Mouse (Mus musculus): ENCODE measurements around the gene Pet100. TPM values are rescaled to one million over a fixed set of nuclear protein-coding genes. Genes with fewer than 3 reads are reported as not detected.
A peak's percentile ranks its signal among the peaks of the same experiment; 100 is the strongest.
"Not testable (repeated sequence)": the region's sequence is repeated elsewhere in the genome, so short reads cannot be mapped to it uniquely, and the experiment has no call there.

The Pet100 gene
- total RNA-seq (2021) = 10 to 100 TPM; 72.8 to 84.1 TPM
- long read RNA-seq, experiment 1, transcript Pet100-201 (4 exons, 1,193 nt) = major isoform, 23 of 28 reads
- long read RNA-seq, experiment 1, partial matches to known transcripts = 3 of 28 reads
- long read RNA-seq, experiment 1, other reads (novel, unspliced or antisense) = 1 of 28 reads
- long read RNA-seq, experiment 2, transcript Pet100-201 (4 exons, 1,193 nt) = major isoform, 17 of 33 reads
- long read RNA-seq, experiment 2, transcript Pet100-205 (1 exons, 376 nt) = minor isoform, 5 of 33 reads
- long read RNA-seq, experiment 2, partial matches to known transcripts = 5 of 33 reads
- long read RNA-seq, experiment 2, other reads (novel, unspliced or antisense) = 5 of 33 reads

DNA sequence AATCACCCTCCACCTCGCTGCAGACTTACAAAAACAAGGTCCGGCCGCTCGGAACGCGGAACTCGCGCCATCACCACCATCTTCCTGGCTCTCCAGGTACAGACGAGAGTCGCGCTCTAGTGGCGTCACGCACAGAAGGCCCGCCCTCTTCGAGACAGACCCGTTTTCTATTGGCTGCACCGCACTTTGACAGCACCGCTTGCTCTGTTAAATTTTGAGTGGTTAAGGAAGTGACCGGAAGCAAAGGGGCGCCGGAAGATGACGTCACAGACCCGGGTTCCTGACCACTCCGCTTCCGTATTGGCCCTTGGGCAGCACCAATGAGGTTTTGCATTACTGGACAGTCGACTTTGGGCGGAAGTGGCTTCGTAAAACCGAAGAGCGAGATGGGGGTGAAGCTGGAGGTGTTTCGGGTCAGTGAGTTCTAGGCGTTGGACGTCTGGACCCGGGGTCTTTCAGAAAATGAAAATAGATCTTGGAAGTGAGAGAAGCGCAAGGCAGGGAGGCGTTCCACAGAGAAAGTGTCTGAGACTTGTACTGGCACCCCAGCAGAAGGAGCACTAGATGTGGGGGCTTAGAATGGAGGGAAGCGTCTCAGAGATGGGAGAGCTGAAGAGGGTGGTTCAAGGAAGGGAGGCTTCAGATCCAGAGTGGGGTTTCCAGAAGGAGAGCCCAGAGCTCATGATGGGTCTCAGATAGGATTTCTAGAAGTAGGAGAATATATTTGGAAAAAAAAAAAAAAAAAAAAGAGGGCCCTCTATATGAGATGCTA is at the start of gene Pet100, which contains the start of gene Xab2:
Gene Pet100, plus strand, starts transcription at position 350 of the 772 bp plus-strand sequence.
Gene Xab2, minus strand, starts transcription at position 118 of the 772 bp plus-strand sequence.
- DNase-seq (ENCODE audit: extremely low spot score in 1 of 2, low spot score in 2 of 2) = peak; percentile 99
- intact Hi-C loops (cut with DNase I) = no loop called here
- no peak for TF ChIP-seq CTCF (IDR thresholded peaks at IDR 0.05)
- Histone ChIP-seq H3K4me3 (peak within 1 kb of the TSS; percentile 89), H3K27ac (peak within 1 kb of the TSS; percentile 79)

DNA sequence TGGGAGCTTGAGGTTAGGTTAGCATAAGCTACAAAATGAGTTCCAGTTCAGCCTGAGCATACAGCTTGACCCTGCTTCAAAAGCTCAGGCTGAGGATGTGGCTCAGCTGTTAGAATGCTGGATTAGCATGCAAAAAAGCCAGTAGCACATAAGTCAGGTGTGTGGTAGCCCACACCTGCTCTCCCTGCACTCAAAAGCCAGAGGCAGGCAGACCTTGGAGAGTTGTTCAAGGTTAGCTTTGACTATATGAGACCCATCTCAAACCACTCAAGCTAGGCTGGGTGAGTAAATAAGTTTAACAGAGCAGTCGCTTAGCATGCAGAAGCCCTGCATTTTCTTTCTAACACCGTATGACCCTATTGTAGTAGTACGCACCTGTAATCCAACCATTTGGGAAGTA is 46.8 kb upstream of the Pet100 start:
- no peak for TF ChIP-seq CTCF (IDR thresholded peaks at IDR 0.05)
- Histone ChIP-seq H3K4me3 (no peak overlapping the region), H3K27ac (no peak overlapping the region)
- intact Hi-C loops (cut with DNase I) = no loop called here
- no peak for DNase-seq (ENCODE audit: extremely low spot score in 1 of 2, low spot score in 2 of 2)

DNA sequence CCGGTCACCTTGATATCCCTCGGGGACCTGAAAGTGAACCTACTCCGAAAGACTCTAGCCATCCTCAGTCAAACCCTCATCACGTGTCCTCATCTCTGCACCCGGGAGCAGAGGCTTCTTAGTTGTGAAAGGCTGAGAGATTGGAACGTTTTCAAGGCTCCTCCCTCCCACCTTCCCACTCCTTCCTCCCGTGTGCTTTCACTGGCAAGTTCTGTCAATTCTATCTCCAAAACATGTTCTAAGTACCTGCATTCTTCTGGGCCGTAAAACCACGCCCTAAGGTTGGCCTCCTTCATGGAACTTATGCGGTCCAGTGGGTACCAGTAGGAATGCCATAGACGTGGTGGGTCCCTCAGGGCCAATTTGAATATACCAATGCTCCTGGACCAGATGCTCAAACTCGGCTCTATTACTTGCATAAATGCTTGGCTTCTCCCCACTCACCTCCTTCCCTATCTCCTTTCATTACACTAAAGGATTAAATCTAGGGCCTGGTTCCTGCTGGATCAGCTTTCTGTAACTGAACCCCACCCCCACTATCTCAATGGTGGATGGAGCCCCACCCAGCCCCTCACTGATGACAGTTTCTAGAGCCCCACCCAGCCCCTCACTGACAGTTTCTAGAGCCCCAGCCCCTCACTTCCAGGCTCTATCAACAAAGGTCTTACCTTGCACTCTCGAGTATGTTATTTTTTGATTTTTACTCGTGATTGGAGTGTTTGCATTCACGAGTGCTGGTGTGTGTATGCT is 45.0 kb upstream of the Pet100 start:
- intact Hi-C loops (cut with DNase I) = no loop called here
- no peak for TF ChIP-seq CTCF (IDR thresholded peaks at IDR 0.05)
- Histone ChIP-seq H3K4me3 (no peak overlapping the region), H3K27ac (no peak overlapping the region)
- no peak for DNase-seq (ENCODE audit: extremely low spot score in 1 of 2, low spot score in 2 of 2)

DNA sequence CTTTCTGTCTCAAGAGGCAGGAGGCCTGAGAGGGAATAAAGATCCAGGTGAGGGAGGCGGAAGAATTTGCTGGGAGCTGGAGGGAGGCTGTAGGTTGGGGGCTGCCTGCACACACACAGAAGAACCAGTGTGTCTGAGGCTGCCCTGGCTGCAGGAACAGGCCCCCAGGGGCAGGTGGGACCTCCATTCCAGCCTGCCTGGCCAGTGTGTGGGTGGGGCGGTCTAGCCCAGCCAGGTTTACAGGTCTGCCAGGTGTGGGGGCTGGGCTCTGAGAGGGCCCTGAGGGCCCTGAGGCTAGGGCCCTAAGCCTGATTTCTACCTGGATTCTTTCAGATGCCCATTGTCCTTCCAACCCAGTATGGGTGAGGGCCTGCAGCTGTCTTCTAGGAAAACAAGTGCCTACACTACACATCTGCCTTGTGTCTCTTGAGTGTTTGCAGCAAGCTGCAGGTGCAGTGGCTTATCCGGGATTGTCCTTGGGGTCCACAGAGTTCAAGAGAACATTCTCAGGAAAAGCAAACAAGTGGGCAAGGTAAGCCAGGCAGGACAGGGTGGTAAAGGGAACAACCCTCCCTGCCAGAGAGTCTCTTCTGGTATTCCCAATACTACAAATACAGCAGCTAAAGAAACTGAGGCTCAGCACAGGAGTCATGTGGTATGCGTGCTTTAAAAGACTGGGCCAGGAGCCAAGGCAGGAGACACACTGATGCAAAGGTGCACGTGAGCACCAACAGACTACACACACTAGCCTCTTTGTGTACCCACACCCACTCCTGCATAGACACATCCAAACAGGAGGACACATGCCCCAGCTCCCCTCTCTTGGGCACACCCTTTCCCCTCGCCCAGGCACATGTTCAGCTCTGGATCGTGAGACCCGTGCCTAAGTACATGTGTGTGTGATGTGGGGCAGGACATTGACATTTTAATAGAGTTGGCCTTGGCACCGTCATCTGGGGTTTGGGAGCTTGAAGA is 41.7 kb upstream of the Pet100 start:
- no peak for DNase-seq (ENCODE audit: extremely low spot score in 1 of 2, low spot score in 2 of 2)
- no peak overlapping the region for H3K27ac ChIP-seq
- intact Hi-C loops (cut with DNase I) = no loop called here
- no peak for TF ChIP-seq CTCF (IDR thresholded peaks at IDR 0.05)
- no peak overlapping the region for H3K4me3 ChIP-seq

DNA sequence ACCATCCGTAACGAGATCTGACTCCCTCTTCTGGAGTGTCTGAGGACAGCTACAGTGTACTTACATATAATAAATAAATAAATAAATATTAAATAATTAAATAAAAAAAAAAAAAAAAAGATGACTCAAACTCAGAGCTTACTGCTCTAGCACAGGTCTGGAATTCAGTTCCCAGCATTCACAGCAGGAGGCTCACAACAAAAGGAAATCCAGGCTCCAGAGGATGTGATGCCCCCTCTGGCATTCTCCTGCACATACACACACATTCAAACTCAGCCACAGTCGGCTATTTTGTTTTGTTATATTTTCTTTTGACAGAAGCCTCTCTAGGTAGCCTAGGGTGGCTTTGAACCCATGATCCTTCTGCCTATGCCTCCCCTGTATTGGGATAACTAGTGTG is 39.4 kb upstream of the Pet100 start:
- DNase-seq (ENCODE audit: extremely low spot score in 1 of 2, low spot score in 2 of 2); intact Hi-C loops (cut with DNase I); H3K4me3 ChIP-seq; H3K27ac ChIP-seq: not testable (repeated sequence)

DNA sequence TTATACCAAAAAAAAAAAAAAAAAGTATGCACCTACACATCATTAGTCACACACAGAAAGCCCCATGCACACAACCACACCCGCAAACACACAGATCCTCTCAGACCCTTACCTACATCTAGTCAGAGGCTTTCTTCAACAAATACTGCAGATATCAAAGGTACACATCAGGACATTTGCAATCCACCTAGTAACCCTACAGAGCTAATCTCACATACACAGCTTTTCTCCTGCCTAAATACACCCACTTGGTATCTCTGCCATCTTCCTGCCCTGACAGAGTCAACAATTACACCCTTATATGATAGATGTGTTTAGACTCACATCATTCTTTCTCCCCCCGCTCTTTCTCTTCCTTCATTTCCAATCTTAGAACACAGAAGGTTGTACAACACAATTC is 34.9 kb upstream of the Pet100 start:
- TF ChIP-seq CTCF (IDR thresholded peaks at IDR 0.05) = no peak
- DNase-seq (ENCODE audit: extremely low spot score in 1 of 2, low spot score in 2 of 2) = no peak

DNA sequence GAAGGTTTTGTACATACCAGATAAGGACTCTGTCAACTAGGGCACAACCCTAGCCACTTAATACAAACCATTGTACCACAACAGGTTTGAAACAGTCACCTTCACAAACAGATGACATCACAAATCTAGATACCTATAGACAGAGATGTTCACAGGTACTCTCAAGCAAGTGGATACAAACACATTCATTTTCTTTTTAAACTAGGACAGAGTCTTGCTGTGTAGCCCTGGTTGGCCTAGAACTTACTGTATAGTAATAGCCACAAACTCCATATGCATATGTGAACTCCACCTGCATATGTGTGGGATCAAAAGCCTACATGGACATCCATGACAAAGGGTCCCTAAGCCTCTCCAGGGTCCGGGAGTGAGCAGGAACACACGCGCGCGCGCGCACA is 34.4 kb upstream of the Pet100 start, which contains the start of gene Camsap3:
Gene Camsap3, plus strand, starts transcription at position 301 of the 398 bp plus-strand sequence.
- intact Hi-C loops (cut with DNase I) = no loop called here
- peak within 1 kb of the TSS; percentile 75 for H3K4me3 ChIP-seq
- peak within 1 kb of the TSS; percentile 67 for H3K27ac ChIP-seq
- no peak for DNase-seq (ENCODE audit: extremely low spot score in 1 of 2, low spot score in 2 of 2)
- TF ChIP-seq CTCF (IDR thresholded peaks at IDR 0.05) = no peak

More for the DNA sequence above, 34.9 kb upstream of the Pet100 start:
- intact Hi-C loops (cut with DNase I) = no loop called here
- H3K4me3 ChIP-seq = no peak overlapping the region
- H3K27ac ChIP-seq = no peak overlapping the region

DNA sequence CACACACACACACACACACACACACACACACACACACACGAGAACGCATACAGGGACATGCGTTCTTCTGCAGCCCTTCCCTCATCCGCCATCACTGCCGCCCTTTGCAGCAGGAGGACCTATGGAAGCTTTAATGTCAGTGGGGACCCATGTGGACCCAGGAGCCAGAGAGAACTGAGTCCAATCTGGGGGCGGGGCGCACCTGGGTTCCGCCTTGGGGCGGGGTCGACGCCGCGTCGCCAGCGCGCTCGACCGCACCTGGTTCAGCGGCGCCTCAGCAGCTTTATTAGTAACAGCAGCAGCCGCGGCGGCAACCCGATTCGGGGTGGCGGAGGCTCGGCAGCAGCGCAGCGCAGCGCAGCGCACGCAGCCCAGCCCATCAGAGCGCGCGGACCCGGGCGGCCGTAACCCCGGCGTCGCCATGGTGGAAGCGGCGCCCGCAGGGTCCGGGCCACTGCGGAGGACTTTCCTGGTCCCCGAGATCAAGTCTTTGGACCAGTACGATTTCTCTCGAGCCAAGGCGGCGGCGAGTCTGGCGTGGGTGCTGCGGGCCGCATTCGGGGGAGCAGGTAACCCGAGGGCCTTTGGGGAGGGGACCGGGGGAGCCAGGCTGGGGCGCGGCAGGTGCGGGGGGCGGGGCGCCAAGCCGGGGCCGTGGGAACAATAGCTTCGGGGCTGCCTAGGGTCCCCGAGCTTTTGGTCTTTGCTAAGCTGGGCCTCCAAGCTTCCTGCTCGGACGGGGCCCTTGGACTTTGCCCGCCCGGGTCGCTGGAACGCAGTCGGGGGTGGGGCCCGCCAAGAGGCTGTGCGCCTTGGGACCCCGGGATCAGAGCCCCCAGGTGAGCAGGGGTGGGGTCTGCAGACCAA is 33.7 kb upstream of the Pet100 start:
- DNase-seq (ENCODE audit: extremely low spot score in 1 of 2, low spot score in 2 of 2) = peak; percentile 78 to 81
- peak overlapping the region; percentile 67 for H3K27ac ChIP-seq
- no peak for TF ChIP-seq CTCF (IDR thresholded peaks at IDR 0.05)
- peak overlapping the region; percentile 75 for H3K4me3 ChIP-seq
- intact Hi-C loops (cut with DNase I) = no loop called here

DNA sequence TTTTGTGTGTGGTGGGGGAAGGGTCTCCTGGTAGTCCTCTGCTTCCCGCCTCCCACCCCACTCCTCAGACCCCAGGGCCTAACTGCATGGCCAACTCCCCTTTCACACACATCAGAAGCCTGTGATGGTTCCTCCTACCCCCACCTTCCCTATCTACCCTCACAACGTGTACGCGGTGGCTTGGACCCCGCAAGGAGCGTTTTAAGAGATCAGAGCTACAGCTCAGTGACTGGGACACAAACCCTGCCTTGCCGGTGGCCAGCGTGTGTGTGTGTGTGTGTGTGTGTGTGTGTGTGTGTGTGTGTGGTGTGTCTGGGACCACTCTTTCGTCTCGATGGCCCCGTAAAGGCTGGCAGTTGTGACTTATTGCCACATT is 33.1 kb upstream of the Pet100 start:
- Histone ChIP-seq H3K4me3 (peak overlapping the region; percentile 75), H3K27ac (peak overlapping the region; percentile 67)
- intact Hi-C loops (cut with DNase I) = no loop called here
- TF ChIP-seq CTCF (IDR thresholded peaks at IDR 0.05) = no peak
- peak in 1 of 2 experiments; percentile 14 for DNase-seq (ENCODE audit: extremely low spot score in 1 of 2, low spot score in 2 of 2)

DNA sequence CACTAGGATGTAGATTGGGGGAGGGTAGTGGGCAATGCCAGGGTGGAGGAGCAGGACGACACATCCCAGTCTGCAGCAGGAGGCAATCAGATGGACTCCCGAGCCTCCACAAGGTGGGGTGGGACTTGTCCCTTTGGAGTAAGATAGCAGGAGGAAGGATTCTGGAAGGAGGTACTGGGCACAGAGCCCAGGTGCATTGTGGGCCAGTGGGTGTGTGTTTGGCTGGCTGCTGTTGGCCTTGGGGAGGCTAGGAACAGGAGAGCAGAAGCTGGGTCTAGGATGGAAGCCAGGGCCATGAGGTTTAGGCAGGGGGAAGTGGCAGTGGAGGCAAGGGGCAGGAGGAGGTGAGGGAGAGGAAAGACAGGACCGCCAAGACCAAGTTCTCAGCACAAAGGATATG is 27.9 kb upstream of the Pet100 start:
- no peak for TF ChIP-seq CTCF (IDR thresholded peaks at IDR 0.05)
- no peak overlapping the region for H3K4me3 ChIP-seq
- no peak overlapping the region for H3K27ac ChIP-seq
- intact Hi-C loops (cut with DNase I) = no loop called here
- DNase-seq (ENCODE audit: extremely low spot score in 1 of 2, low spot score in 2 of 2) = no peak

Measured in left cerebral cortex, adult 2 months (tissue).